Mouse (Mus musculus): ENCODE measurements around the gene Pqlc2.
A peak's percentile ranks its signal among the peaks of the same experiment; 100 is the strongest.

The Pqlc2 gene

DNA sequence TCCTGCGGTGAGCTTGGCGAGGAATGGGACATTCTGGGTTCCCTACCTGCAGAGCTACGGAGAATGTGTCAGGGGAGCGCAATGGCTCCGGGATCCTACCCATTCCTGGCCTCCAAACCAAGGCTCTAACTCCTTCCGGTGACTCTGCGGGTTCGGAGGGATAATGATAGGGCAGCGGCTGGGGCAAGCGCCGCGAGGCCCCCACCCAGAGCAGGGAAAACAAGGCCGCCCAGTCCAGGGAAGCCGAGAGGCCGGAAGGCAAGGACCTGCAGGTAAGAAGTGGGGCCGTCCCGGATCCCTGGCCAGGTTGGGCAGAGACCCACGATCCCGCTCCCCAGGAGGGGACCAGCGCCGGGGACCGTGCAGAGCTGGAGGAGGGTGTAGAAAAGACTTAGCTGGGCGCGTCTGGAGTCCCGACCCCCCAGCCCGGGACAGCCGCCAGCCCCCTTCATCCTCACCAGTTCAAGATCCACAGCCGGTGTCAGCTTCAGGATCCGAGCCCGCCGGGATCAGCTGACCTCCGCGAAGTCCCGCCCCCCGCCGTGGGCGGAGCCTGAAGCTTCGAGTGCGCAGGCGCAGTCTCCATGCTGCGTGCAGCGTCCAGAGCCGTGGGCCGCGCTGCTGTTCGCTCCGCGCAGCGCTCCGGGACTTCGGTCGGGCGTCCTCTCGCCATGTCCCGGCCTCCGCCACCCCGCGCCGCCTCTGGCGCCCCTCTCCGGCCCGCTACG is at the start of gene Pqlc2, which contains the start of gene Akr7a5:
TSS of gene Pqlc2 (minus strand) at position 538 of the 728 bp plus-strand sequence.
TSS of gene Akr7a5 (plus strand) at position 574 of the 728 bp plus-strand sequence.
- DNase-seq (ENCODE audit: low spot score) = peak; percentile 98

DNA sequence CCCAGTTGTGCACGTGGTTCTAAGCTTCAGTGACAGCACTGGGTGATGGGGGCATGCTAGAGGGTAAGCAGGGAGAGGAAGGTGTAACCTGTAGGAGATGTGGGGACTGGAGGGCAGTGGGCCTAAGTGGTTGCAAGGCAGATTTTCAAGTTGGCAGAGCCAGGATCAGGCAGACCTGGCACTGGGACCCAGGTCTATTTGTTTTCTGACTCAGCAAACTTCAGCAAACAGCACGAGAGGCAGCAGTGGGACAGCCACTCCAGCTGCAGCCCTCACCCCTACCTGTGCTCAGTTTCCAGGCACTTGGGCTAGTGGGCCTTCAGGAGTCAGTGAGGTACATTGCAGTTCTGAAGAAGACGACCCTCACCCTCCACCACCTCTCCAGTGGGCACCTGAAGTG is 46.7 kb upstream of the Pqlc2 start:
- DNase-seq (ENCODE audit: low spot score) = no peak

DNA sequence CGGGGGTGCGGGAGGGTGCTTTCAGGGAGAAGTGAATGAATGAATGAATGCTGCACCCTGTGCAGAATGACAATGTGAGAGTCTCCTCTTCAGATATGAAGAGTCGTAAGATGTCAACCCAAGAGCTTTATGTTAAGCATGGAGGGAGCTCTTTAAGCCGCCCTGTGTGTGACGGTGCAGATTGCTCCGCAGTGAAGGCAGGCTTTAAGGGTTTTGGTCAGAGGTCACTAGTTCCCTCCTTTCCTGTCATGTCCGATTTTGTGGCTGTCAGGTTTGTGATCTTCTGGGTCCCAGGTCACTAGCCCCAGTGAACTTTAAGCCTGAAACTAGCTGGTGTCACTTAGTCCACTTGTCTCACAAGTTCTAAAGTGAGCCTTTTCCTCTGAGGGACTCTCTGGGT is 42.3 kb upstream of the Pqlc2 start:
- DNase-seq (ENCODE audit: low spot score) = no peak

DNA sequence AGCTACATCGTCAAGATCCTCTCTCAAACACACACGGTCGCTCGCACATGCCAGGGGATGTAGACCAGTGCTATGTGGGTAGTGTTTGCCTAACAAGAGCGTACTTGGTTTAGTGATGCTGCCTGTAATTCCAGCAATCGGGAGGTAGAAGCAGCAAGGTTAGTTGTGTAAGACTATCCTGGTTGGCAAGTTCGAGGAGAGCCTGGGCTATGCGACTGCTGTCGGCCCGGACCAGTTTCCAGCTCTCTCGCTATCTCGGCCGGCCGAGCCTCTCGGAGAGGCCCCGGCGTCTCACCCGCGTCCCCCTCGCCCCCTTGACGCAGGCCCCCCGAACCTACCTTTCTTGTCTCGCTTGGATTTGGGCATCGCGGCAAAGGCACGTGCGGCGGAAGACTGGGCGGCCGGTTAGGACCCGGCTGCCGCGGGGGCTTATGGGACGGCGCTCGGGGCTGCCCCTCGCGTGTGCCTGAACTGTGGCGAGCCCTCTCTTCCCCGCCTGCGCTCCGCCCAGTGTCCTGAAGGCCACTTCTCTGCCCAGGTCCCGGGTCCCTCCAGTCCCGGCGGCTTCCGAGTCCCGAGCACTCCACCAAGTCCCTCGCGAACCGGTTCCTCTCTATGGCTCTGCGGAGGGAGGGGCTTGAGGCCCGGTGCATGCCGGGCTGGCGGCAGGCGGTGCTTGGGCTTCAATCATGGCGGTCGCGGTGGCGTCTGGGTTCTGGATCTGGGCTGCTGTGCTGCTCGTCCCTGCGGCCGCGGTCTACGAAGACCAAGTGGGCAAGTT is 41.6 kb upstream of the Pqlc2 start, which contains the start of the genes Mrto4, Emc1 and Ubr4:
TSS of gene Mrto4 (minus strand) at position 646 of the 781 bp plus-strand sequence.
TSS of gene Emc1 (plus strand) at position 657 of the 781 bp plus-strand sequence.
TSS of gene Ubr4 (plus strand) at position 679 of the 781 bp plus-strand sequence.
- DNase-seq (ENCODE audit: low spot score) = peak; percentile 83

DNA sequence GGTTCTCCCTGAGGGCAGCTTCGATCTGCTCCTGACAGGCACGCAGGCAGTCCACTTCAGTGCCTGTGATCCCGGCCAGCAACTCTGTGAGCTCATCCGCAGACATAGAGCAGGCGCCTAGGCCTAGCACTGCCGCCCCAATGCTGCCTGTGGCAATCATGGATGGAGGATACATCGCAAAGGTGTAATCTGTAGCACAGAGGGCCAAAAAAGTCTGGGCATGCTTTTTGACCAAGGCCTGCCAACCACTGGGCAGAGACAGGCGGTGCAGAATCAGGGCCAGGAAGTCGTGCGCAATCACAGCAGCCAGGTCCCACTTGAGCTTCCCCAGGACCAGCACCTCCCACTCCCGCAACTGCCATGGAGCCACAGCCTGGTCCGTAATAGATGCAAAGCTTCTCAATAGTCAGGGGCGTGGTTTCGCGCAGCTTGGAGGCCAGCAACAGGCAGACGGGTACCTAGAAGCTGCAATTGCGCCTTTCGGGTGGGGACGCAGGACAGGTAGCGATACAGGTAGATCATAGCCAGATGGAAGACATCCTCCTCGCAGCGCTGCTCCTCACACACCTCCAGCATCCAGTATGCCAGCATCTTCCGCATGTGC is 35.0 kb upstream of the Pqlc2 start:
- no peak for DNase-seq (ENCODE audit: low spot score)

DNA sequence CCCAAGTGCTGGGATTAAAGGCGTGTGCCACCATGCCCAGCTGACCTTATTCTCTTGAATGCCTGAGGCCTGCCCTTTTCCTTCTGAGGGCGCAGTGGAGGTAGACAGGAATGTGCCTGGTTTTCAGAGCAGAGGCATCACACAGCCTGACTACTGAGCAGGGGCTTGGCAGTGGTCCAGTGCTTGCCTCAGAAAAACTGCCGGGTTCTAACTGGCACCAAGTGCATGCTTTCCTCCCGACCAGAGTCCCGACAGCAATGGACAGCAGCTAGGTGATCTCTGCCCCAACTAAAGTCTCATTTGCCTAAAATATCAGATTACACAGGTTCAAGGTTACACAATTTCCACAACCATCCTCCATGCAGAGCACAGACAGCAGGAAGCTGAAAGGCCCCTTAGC is 33.2 kb upstream of the Pqlc2 start:
- no peak for DNase-seq (ENCODE audit: low spot score)

DNA sequence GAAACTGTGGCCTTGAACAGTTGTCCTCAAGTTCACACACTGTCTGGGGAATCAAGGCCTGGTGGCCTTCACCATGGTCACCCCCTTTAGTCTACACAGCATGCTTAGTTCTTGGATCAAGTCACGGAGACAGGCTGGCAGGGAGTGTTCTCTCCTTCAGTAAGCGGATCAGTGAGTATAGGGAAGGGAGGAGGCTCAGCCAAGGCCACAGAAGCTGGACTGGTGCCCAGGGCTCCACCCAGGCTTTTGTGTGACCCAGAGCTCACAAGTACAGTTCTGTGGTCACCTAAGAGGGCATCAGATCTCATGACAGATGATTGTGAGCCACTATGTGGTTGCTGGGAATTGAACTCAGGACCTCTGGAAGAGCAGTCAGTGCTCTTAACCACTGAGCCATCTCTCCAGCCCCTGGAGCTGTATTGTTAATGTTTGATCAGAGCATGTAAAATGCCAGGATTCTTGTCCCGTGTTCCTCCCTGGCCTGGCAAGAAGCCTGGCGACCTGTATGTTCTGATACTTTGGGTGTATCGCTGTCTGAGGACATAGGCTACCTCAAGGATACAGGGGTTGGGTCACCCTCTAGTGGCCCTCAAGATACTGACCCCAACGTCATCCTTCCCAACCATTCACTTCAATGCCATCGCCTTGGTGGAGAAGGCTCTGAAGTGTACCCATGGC is 31.2 kb upstream of the Pqlc2 start:
- DNase-seq (ENCODE audit: low spot score) = no peak

DNA sequence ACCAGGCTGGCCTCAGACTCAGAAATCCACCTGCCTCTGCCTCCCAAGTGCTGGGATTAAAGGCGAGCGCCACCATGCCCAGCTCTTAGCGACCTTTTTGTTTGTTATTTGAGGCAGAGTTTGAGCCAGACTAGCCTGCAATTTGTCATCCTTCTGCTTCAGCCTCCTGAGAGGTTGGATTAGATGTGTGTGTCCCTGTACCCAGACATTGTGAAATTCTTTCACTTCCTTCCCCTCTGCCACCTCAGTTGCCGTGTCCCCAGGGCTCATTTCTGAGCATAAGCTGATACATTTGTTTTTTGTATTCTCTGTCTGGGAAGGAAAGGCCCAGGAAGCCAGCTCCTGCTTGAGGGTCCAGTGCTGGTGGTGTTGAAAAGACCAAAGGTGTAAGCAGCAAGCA is 30.3 kb upstream of the Pqlc2 start:
- no peak for DNase-seq (ENCODE audit: low spot score)

DNA sequence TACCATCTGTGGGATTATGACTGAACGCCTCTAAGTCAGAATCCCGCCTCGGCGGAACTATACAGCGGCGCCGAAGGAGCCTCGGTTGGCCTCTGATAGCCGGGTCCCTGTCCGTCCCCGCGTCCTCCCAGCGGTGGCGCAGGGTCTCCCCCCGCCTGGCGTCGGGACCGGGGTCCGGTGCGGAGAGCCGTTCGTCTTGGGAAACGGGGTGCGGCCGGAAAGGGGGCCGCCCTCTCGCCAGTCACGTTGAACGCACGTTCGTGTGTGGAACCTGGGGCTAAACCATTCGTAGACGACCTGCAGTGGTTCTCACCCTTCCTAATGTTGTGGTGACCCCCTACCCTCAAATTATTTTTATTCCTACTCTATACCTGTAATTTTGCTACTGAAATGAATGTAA is 27.6 kb upstream of the Pqlc2 start:
- DNase-seq (ENCODE audit: low spot score) = no peak

DNA sequence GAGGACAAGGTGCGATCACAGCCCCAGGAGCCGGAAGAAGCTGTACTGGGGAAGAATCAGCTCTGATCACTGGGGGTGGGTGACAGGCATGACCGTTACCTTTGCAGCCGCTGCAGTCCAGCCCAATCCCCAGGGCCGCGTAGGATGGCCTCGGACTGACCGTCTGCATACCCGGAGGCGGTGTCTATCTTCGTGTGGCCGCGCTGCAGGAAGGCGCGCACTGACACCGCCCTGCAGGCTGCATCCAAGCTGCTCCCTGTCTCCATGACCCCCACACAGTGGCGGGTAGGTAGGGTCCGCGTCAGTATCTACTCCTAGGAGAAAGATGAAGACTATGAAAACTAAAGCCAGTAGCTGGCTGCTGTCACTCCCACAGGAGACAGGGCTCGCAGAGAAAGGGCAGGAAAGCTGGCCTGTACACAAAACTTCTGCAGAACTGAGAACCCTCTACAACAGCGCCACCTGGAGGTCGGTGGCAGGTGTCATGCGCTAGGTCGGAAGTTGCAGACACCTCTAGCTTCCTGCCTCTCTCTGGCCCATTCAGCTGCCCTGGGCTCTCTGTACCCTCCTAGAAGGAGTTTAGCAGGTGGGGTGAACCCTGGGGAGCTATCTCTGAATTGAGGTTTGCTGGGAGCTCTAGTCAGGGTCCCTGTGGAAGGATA is 26.4 kb upstream of the Pqlc2 start:
- DNase-seq (ENCODE audit: low spot score) = peak; percentile 83

DNA sequence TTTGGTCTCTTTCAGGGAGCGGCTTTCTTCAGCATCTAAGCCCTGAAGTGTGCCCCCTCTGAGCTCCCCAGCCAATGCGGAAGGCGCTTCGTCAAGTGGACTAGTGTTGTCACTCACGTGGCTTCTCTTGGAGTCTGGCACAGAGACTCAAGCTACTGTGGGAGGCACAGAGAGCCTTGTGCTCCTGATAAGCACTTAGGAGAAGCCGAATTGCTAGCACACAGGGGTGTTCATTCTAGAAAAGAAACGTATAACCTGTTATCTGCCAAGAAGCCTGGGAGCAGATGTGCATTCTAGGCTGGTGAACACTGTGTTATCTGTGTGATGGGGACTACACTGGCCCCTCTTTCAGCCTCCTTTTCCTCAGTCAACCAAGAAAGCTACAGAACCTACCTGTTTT is 25.0 kb upstream of the Pqlc2 start:
- no peak for DNase-seq (ENCODE audit: low spot score)

DNA sequence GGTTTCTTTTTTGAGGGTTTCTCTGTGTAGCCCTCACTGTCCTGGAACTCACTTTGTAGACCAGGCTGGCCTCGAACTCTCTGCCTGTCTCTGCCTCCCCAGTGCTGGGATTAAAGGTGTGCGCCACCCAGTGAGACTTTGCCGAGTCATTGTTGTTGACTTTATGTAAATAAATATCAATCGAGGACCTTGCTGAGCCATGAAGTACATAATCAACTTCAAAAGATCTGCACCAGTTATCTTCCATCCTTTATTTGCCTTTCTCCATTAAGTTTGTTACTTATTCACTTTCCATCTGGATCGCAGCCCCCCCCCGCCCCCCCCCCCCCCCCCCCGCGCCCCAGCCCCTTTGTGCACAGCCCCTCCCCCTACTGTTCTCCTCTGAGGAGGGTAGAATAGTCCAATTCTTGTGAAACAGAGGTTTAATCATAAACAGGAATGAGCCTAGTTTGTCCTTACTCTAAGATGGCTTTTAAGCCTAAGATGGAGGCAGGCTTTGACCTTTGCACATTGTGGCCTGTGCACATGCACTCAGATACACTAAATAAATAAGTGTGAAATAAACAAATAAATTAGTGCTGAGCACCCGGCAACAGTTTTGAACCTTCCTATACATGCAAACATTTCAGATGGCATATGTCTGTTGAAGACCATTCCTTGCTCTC is 24.3 kb upstream of the Pqlc2 start:
- no peak for DNase-seq (ENCODE audit: low spot score)

DNA sequence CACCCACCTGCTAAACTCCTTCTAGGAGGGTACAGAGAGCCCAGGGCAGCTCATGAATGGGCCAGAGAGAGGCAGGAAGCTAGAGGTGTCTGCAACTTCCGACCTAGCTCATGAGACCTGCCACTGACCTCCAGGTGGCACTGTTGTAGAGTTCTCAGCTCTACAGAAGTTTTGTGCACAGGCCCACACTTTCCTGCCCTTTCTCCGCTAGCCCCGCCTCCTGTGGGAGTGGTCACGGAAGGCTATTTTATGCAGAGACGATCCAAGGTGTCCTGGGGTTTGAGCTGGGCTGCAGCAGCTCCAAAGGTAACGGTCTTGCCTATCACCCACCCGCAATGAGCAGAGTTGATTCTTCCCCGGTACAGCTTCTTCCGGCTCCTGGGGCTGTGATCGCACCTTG is 20.1 kb upstream of the Pqlc2 start:
- DNase-seq (ENCODE audit: low spot score) = peak; percentile 83

DNA sequence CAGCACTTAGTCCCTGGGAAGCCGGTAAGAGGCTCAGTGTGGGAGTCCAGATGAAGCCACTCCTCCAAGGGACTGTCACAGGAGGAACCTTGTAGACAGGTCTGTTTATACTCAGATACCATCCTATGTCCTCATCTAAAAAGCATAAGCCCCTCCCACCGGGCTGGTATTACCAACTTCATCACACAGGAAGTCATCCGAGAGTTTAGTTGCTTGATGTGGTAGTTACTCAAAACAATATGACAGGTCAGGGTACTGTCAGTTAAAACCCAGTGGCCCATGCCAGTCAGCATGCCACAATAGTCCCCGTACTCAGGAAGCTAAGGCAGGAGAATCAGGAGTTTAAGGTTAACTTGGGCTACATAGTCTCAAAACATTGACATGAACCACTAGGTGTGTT is 9.2 kb upstream of the Pqlc2 start:
- DNase-seq (ENCODE audit: low spot score) = no peak

DNA sequence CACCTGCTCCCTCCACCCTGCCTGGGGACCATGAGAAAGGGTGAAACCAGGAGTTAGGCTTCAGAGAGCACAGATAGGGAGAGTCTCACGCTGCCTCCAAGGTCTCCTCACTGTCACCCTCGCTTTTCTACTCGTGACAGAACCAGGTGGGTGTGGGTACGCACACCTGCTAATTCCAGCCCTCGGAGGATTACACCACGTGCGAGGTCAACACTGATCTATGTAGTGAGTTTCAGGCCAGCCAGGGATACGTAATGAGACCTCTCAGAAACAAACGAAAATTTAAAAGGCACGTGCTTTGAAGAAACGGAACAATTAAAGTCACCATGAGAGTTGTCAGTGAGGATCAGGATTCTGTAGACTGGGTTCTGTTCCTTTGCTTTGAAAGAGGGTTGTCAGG is 7.9 kb upstream of the Pqlc2 start:
- DNase-seq (ENCODE audit: low spot score) = no peak

DNA sequence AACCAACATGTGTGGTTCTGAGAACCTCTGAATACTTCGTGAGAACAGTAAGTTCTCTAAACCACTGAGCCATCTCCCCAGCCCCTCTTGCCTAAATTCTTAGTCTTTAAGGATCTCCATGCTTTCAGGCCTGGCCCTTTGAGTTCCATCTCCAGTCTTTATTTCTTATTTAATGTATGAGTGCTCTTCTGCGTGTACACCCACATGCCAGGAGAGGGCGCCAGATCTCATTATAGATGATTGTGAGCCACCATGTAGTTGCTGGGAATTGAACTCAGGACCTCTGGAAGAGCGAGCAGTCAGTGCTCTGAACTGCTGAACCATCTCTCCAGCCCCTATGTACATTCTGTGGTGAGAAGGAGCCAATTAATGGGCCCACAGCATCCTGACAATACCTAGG is 2.1 kb upstream of the Pqlc2 start:
- no peak for DNase-seq (ENCODE audit: low spot score)

DNA sequence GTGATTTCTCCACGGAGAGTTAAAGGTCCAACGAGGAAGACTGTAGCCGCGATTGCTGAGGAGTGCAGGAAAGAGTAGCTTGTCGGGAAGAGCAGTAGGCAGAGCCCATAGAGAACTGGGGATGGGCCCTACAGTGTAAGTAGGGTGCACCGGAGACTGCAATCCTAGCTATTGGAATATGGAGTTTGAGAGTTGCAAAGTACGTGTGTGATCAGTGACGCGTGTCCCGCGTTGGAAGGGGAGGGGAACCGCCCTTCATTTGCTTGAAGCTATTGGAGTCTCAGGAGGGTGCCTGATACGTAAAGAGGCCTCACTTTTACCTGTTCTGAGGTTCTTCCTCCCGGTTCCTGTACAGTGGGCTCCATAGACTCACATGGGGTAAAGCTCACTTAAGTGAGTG is 1.2 kb upstream of the Pqlc2 start:
- DNase-seq (ENCODE audit: low spot score) = no peak

DNA sequence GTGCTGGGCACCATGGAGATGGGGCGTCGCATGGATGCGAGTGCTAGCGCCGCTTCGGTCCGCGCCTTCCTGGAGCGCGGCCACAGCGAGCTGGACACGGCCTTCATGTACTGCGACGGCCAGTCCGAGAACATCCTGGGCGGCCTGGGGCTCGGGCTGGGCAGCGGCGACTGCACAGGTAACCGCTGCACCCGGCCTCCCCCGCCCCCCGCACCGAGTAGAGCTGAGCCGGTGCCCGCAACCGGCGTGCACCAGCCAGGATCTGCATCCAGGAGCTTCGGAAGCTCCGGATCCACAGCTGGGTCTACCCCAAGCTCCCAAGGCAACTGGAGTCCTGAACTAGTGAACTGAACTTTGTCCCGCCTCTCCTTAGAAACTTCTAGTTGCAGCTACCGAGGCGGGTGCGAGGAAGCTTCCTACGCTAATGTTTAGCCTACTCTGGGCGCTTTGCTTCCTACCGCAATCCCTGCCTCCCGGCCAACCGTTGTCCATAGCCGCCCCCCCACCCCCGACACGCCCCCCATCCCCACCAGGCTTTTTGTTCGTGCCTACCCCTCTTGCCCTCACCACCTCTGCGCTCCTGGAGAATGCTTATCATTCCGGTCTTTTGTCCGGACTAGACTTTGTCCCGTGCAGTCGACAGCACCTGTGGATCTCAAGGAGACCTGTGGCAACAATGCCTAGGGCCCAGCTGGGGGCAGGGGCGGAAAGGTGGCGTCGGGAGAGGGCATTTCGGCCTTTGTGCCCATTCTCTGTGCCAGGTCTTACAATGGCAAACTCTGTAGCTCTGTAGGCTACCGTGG is 592 bp upstream of the Pqlc2 start:
- DNase-seq (ENCODE audit: low spot score) = no peak

DNA sequence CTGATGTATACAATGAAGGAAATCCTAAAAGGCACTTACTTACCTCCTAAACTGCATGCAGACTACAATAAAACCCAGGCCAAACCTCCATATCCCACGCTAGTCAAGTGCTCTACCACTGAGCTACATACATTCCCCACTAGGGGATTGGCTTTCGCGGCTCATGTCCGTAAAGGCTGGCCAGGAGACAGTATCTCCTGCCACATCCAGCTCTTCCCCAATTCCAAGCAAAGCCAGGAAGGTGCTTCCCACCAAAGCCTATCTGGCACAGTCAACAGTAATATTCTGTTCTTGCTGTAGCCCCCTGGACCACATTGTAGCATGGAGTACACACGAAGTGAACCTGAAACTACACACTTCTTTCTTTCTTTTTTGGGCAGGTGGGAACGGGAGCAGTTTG is 857 bp downstream of the Pqlc2 start:
- no peak for DNase-seq (ENCODE audit: low spot score)

DNA sequence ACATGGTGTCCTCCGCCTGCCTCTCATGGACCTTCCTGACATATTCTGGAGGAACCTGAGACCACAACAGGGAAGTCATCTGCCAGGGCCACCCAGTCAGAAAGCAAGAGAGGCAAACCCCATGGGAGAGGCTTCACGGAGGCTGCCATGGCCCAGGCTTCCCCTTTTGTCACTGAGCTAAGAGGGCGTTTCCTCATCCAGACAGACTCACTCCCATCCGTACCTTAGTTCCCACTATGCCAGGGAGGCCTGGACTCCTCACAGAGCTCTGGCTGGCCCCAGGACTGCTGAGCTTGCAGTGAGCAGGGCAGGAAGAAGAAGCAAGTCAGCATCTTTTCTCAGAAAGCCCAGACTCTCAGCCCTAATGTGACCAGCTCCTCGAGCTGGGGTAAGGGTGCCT is 2.6 kb downstream of the Pqlc2 start:
- no peak for DNase-seq (ENCODE audit: low spot score)
